Mouse (Mus musculus): ENCODE measurements around the gene M6pr. TPM values are rescaled to one million over a fixed set of nuclear protein-coding genes. Genes with fewer than 3 reads are reported as not detected.

Gene M6pr
- 49.1 and 56.9 TPM in 2 replicates for polyA plus RNA-seq (2012; rRNA removed)

DNA sequence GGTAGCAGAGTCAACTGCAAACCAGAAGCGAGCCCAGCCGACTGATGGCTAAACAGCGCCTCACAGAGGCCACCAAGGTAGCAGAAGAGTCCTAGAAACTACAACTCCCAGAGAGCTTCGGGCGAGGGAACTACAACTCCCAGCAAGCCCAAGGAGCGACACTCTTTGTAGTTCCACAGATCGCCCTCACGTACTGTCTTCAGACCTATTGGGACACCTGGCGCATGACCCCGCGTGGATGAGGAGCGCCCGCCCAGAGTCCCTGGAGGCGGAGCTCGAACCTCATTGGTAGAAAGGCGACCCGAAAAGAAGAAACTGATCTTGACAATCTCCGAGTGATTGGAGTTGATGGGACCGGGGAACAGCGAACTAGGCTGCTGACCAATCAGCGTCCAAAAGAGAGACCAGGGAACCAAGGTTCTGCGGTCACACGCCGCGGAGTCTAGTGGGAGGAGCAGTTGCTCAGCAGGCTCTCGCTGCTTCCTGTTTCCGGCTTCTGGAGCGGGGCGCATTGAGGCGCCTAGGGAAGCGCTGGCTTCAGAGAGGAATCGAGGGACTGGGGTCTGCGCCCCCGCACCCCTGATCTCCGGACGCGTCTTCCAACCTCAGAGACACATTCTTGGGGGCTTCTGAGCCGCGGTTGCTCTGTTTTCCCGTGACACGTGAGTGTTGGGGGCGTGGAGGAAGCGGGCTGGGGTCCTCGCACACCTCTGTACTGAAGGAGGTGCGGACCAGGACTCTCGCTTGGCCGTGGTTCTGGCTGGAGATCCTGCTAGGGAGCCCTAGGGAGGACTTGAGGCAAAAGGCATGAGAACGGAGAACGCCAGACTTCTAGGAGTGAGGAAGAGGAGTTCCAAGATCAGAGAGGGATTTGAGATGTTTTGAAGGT lies at the start of gene M6pr:
Gene M6pr (plus strand): TSS at position 216 of the 889 bp plus-strand sequence.

DNA sequence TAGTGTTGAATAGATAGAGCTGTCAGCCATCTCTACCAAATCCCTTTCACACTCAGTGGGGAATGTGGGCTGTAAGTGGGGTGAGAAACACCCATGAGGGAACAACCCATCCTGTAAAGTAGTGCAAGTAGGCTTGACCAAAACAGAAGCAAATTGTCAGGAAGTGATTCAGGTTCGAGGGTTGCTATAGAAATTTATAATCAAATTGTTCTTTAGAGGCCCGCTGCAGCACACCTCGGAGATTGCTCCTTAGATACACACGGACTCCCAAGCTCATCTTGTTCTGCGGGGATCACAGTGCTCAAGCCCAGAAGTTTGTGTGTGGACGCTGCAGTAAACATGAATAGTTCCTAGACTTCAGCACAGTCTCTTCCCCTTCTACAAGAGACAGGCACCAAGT lies 25.7 kb upstream of the M6pr start, which contains the start of gene Klrg1:
Gene Klrg1 (minus strand): TSS at position 101 of the 400 bp plus-strand sequence.

DNA sequence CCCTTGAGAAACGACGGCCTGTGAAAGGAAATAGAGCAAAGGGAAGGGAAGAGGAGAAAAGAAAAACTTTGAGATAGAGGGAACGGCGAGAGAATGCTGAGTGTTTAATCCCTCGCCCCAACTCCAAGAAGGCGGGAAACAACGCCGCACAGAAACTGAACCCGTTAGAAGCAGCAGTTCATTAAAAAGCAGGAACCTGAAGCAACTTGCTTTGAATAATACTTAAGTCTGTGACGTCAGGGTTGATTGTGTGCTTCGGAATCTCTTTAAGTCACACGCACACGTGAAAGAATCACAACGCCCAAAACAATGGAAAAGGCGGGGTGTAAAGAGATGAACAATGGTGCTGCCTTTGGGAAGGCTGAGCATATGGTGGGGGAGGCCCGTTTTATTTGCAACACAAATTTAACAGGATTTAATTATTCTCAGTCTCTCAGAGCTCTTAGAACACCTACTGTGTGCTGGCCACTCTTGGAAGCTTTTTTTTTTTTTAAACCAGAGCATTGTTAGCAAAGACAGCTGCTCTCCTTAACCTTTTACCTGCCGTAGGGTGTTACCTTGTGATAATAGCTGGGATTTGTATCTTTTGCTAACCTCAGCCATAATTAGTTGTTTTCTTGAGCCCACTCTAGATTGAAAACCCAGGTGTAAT lies 32.0 kb downstream of the M6pr start, which contains the start of gene Phc1:
Gene Phc1 (minus strand): TSS at position 213 of the 652 bp plus-strand sequence.

Other genes starting within 250 kb of the M6pr start
- gene Klrg1, start 25.8 kb upstream of the M6pr start, polyA plus RNA-seq (2012; rRNA removed) = not detected in 2 replicates
- gene Phc1, start 31.8 kb downstream of the M6pr start, polyA plus RNA-seq (2012; rRNA removed) = 2.1 and 2.2 TPM in 2 replicates
- 0.35 and 1.00 TPM in 2 replicates for gene Rimklb, start 190.0 kb downstream of the M6pr start, polyA plus RNA-seq (2012; rRNA removed)
- 0.12 and 0.27 TPM in 2 replicates for gene Mfap5, start 197.1 kb downstream of the M6pr start, polyA plus RNA-seq (2012; rRNA removed)
- gene Aicda, start 245.1 kb downstream of the M6pr start, polyA plus RNA-seq (2012; rRNA removed) = not detected in 2 replicates

Measured in liver, embryonic 14 days (tissue).